Mouse (Mus musculus) CD8-positive naive resting alpha-beta T cell, adult 2 months (primary cell): ENCODE results near the gene S100a1.
A peak's percentile ranks its signal among the peaks of the same experiment; 100 is the strongest.

Experiments
- DNase-seq, 2 experiments: peaks; one replicate each; pipeline ENCODE4 v3.0.0; 2022; ENCODE audit warnings: low read depth in 2 of 2, low spot score in 2 of 2

The S100a1 gene

DNA sequence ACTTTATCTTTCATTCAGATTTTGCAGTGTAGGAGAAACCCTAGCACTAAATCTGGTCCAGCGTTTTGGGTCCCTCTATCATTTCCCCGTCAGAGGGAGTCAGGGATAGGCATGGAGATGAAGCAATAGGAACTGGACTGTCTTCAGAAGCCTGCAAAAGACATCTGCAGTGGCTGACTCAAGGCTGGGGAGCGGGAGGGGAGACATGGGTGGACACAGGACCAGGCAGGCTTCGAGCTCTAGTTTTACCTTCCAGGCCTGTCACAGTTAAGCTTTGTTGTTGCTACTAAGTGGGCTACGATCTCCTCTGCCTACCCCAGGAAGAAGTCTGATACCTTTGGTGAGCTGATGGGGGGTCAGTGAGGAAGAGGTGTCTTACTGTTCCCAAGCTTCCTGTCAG is 1.9 kb downstream of the S100a1 start:
- DNase-seq: no peak

DNA sequence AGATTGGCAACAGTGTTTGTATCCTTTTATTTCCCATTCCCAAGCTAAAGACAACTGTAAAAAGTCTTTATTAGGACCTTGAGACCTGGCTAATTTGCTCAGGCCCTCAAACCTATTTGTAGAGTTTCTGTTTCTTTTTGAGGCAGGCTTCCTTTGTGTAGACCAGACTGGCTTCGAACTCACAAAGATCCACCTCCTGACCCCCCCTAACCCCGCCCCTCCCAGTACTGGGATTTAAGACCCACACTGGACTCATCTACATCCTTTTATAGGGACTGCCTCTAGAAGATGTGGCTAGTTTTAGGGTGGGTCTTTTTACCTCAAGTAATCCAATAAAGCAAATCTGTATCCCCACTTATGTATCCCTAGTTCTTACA is 4.5 kb downstream of the S100a1 start:
- no peak for DNase-seq

DNA sequence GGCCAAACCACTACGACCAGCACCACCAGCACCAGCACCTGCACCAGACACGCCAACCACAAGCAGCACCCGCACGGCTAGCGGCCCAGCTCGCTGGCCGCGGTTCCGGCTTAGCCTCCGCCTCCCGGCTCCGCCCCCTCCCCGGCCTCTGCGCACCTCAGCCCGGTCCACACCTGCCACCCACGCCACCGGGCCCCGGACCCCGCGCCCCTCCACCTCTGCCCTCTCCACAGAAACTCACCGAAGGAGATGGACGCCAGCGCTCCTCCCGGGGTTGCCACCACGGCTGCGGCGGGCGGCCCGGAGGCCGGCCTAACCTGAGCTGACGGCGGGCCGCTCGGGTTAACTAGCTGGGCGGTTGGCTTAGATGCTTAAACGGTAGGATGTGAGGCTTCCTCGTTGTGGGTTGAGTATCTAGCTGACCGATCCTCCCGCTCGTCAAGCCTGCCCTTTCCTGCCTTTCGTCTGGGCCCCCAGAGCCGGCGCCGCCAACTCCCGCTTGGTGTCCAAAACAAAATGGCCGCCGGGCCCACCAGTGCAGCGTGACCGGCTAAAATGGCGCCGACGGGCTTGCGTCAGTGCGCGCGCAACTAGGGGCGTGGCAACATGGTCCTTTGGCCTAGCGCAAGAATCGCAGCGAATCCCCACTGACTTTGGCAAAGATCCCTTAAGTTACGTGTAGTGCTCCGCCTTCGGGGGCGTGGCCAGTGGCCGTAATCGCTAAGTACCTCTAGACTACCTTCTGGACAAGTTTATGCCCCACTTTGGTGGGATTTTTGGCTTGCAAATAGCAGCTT is 5.0 kb downstream of the S100a1 start, which contains the start of gene Chtop:
Gene Chtop (minus strand): TSS at position 549 of the 797 bp plus-strand sequence.
- peak; percentile 98 to 99 for DNase-seq

DNA sequence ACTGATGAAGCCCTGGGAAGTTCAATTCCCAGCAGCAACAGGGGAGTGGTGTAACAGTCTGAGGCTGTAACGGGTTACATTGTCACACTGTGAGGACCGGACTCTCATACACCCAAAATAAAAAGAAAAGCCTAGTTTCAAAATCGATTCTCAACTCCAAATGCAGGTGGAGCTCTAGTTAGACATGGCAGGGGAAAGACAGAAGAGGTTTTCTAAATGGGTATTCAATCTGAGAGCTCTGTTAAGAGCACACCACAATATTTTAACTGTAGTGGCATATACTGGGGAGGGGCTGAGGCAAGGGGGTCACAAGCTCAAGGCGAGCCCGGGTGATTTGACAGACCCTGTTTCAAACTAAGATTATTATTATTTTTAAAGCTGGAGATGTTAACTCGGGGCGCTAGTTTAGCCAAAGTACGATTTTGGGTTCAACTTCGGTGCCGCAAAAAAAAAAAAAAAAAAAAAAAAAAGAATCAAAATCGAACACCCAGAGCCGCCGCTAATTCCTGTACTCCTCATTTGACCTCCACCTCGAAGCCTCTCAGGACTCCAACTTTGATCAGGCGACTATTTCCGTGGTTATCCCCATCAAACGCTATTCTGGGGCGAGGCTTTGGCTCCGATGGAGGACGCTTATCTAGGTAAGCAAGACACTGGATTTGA is 5.8 kb downstream of the S100a1 start:
- no peak for DNase-seq

DNA sequence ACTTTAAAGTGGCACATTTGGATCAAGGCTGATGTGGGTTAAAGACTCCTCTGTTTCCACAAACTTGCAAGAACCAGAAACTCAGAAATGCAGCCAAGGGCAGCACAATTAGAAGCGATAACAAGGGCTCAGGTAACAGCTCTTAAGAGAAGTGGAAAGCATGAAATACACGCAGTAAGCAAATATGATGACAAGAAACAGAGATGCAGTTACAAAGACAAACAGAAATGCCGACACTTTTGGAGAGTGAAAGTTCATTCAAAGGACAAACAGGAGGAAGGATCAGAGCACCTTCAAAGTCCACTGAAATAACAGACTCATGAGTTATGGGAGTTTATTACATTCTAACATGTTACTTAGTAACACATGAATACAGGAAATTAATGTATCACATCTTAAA is 7.8 kb downstream of the S100a1 start:
- DNase-seq: no peak

DNA sequence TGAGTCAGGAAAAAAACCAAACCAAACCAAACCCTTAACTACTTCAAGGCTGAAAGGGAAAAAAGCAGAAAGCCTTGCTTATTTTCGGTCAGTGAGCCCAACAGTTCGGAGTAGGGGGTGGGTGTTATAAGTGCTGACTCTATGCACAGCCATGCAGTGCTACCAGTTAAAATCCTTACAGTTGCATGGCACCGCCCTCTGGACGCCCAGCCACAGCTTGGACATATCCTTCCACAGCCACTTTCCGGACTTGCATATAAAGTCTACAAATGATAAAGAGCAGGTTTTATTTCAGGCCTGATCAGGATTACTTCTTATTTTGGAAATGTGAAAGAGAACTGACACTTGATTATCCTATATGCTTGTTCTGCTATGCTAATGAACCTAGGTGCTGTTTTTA is 9.0 kb downstream of the S100a1 start:
- no peak for DNase-seq

DNA sequence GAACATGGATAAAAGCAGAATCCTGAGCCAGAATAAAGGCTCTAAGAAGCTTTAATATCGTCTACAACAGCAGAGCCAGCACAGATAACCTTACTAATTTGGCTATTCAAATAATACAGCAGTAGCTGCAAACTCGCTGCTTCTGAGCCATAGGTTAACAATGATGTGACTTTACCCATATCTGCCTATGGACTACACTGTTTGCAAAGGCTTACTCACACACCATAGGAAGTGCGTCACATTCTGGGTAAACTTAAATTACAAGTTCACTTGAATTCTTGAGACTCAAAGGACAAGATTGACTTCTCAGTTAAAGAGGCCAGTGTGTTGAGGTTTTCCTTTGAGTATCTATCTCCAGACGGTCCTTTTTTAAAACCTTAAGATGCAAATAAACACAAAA is 10.7 kb downstream of the S100a1 start:
- no peak for DNase-seq

DNA sequence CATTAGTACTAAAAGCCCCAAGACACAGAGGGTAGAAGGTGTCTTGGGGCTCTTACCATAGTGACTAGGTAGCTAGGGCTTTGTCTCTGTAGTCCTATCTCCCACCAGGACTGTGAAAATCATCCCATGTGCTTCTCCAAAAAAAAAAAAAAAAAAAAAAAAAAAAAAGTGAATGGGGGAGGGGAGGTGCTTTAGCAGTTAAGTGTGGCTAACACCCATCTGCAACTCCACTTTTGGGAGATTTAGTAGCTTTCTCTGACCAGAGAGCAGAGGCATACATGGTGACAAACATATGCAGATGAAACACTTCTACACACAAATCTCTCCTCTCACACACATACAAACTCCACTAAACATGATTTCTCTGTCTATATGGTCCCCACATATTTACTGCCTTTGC is 16.6 kb downstream of the S100a1 start:
- DNase-seq: no peak

DNA sequence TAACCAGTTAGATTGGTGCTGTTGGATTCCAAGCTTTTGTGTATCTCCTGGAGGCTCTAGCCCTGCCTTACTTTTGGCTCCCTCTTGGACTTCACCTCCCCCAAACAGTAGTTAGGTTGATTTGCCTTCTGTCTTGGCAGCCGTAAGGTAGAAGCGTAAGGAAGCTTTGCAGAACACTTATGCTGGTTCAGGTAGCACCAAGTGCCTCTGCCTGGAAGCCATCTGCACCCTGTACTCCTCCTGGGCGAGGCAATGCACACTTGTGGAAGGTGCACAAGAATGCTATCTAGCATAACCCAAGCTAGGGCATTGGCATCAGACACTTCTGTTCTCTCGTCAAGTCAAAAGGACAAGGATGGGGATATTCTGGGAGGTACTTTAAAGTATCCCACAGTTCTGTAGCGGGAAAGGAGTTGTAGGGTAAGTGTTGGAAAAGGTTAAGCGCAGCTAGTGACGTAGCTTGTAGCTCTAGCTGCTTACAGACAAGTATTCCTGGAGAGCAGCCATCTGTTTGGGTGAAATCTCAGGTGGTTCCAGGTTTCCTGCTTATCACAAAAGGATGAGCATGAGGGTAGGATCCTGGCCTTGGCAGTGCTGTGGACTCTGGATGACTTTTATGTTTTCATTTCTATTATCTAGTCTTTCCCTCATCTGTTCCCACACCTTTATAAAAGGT is 18.2 kb downstream of the S100a1 start:
- DNase-seq: no peak

DNA sequence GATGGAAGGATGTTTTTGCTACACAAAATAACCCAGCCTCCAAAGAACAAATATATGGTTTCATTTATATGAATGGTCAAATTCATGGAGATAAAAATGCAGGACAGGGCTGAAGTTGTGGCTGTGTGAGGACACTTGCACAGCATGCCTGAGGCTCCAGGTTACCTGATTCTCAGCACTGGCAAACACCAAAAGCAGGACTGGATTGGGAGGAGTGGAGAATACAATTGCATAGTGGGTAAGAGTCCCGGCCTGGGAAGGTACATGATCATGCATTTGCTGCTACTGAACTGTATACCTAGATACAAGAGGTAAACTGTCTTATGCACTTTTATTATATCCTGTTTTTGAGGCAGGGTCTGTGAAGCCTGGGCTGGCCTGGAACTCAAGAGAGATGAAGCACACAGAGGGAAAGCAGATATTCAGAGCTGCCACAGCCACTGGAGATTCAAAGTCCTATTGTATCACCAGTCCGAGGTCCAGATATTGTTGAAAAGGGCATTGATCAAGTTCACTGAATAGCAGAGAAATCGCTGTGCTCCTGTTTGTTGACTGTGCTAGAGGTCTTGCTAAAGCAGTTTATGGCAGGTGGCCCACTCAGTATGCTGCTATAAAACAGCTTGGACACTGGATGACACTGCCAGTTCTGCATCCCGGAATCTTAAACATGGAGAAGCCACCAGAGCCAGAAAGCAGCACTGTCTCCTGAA is 20.2 kb downstream of the S100a1 start:
- no peak for DNase-seq

DNA sequence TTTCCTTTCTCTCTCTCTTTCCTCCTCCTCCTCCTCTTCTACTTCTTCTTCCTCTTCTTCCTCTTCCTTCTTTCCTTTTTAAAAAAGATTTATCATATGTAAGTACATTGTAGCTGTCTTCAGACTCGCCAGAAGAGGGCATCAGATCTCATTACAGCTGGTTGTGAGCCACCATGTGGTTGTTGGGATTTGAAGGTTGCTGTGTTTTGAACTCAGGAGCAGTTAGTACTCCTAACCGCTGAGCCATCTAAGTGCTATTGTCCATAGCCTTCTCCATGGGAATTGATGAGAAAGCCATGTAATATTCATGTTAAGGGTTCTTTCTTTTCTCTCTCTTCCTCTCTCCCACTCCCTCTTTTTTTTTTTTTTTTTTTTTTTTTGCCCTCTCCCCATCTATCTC is 22.8 kb downstream of the S100a1 start:
- peak; percentile 36 to 44 for DNase-seq

DNA sequence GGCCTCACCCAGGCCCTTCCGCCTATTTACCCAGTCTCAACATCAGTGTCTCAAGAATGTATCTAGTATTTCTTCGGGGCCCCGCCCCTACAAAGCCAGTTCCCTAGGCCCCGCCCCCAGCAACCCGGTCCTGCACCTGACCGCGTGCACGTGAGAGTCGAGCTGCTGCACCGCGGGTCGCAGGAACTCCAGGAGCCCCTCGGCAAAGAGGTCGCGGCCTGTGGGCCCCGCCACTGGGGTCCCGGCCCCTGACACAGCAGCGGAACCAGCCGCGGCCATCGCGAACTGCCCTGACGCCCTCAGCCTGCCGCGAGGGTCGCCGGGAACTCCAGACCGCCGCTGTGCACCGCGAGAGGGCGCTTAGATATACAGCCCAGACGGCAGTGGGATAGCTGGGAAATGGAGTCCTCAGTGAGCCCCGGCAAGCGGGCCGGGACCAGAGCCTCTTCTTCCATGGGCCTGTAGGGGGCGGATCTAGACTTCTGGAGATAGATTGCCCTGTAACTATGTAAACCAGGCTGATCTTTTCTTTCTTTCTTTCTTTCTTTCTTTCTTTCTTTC is 23.4 kb downstream of the S100a1 start, which contains the start of gene Snapin:
Gene Snapin (minus strand): TSS at position 338 of the 561 bp plus-strand sequence.
- peak; percentile 92 to 96 for DNase-seq

DNA sequence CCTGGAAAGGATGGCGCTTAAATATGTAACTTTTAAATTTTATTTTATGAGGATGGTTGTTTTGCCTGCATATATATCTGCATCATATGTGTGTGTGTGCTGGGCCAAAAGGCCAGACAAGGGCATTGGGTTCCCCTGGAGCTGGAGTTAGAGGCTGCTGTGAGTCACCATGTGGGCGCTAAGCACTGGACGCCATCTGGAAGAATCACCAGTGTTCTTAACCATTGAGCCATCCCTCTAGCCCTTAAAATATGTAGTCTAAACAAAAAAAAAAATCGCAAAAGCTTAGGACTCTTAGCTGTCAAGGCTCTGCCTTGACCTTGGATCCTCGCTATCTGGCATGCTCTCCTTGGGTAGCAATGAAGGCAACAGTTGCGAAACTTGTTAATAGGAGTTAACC is 25.6 kb downstream of the S100a1 start:
- DNase-seq: no peak

DNA sequence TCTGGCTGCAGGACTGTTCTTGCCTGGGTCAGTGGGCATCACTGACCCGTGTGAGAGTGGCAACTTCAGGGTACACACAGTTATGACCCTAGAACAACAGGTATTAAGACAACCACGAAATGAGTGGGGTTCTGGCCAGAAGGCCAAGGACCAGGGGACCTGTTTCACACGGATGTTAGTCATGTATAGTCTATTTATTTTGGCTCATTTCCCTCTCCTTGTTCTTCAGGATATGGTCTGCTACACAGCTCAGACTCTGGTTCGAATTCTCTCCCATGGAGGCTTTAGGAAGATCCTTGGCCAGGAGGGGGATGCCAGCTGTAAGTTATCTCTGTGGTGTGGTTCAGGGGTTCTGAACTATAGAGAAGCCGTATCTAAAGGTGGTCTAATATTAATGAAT is 27.2 kb downstream of the S100a1 start:
- no peak for DNase-seq

DNA sequence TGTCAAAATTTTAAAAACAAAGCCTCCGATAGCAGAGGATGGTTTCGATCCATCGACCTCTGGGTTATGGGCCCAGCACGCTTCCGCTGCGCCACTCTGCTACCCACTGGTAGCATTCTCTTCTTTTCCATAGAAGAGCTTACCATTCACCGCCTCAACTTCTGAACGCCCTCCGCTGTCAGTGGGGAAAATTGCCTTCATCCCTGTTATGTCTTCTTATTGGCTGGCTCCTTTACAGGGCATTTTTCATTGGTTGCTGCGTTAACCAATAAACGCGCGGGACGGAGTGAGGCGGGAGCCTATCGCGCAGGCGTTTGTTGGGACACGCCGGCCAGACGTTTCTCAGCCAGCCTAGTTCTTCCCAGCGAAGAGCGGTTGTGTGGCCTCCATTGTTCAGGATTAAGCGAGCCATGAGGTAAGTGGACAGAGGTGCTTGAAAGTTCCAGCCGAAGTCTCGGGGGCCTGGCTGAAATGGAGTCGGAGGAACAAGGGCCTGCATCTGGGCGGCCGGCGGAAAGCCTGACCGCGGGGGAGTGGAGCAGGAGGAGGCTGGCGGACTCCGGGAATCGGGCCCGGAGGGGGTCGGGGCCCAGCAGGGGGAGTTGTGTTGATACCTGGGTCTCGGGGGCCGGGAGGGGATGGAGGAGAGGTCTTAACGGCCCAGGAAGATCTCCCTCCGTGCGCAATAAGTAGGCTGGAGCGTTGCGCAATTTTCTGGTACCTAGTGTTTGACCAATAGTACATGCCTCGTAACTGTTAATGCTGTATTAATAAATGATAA is 38.2 kb downstream of the S100a1 start, which contains the start of gene Ilf2:
Gene Ilf2 (plus strand): TSS at position 296 of the 781 bp plus-strand sequence.
- peak; percentile 93 to 94 for DNase-seq

DNA sequence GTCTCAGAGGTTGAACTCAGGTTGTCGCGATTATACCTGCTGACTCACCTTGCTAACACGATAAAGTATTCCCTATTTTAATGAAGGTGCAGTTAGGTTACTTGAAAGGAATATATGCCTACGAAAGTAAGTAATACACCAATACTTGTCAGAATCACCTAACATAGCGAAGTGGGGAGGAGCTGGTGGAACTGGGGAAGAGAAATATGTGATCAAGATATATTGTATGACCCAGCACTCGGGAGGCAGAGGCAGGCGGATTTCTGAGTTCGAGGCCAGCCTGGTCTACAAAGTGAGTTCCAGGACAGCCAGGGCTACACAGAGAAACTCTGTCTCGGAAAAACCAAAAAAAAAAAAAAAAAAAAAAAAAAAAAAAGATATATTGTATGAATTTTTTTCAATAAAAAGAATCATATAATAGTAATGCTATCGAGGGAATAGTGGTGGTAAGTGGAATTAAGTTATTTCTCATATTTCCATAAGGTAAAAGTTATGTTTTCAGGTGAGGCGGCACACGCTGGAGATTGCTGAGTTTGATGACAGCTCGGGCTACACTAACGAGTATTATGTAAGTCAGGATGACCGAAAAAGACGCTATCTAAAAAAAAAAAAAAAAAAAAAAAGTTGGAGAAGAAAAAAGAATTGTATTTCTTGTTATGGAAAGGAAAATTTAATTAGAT is 38.9 kb downstream of the S100a1 start:
- DNase-seq: no peak

DNA sequence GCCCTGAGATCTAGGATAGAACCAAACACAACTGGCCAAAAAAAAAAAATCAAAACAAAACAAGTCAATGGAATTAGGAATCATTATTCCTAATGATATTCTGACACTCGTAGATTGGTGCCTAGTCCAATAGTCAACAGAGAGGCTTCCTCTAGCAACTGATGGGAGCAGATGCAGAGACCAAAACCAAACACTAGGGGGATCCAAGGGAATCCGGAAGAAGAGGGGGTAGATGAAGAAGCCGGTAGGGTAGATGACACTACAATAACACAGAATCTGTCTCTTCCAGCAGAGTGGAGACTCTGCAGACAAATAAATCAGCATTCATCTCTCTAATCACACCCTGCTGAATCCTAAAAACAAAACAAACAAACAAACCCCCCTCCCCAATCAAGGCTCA is 42.0 kb downstream of the S100a1 start:
- DNase-seq: peak; percentile 66 to 79

DNA sequence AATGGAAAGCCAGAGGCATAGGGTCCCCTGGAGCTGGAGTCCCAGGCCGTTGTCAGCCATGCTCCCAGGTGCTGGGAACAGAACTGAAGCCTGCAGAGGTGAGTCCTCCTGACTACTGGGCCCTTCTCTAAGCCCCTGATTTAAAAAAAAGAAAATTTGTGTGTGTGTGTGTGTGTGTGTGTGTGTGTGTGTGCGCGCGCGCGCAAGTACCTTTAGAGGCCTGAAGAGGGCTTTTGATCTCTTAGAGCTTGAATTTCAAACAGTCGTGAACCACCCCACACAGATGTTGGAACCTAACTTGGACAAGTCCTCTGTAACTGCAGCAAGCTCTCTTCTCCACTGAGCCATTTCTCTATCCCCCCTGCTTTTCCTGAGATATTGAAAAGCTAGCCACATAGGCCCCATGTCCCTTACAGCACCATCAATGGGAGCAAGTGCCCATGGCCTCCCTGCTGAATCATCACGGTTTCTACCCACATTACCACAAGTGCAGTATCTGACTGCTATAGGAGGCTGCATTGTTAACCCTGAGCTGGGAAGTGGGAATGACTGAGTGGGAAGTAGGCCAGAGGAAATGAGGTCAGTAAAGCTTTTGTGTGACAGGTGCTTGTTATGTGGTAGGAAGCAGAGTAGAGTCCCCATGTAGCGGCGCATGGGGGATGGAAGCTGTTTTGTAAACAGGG is 46.4 kb downstream of the S100a1 start:
- no peak for DNase-seq

DNA sequence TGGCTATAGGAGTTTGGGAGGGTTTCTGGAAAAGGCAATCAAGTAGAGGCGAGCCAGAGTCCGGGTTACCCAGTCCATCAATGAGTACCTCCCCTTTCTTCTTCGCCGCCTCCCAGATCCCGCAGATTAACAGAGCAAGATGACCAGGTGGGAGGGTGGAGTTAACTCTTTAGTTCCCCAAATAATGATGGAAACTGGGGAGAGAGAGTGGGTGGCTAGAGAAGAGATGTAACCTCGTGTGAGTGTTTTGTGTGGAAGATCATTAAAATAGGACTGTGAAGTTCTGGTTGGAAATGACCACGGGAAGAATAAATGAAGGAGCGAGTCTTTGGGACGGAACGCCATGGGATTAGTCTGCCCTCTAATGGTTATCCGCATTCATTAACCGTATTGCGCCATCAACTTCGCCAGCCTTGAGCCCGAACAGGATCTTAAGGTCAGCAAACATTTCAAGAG is 47.9 kb downstream of the S100a1 start:
- no peak for DNase-seq
